Mouse (Mus musculus) thymus, adult 2 months (tissue): ENCODE measurements around the gene 7530416G11Rik.

Experiments
- CTCF ChIP-seq: fragments of 200-500 bp; IDR thresholded peaks from 2 replicates; pipeline ENCODE4 v1.5.1; 2012; ENCODE audit warnings: mild to moderate bottlenecking, control low read depth, low read length, moderate library complexity, borderline replicate concordance; ENCODE audit not compliant: control insufficient read depth, poor library complexity, insufficient read depth; ENCODE audit errors: extremely low read depth
- POLR2A ChIP-seq: fragments of 200-500 bp; IDR thresholded peaks from 2 replicates; pipeline ENCODE4 v1.6.1; 2012; ENCODE audit warnings: mild to moderate bottlenecking, low read length, control low read depth, moderate library complexity; ENCODE audit not compliant: control insufficient read depth, poor library complexity, insufficient read depth; ENCODE audit errors: extremely low read depth

DNA sequence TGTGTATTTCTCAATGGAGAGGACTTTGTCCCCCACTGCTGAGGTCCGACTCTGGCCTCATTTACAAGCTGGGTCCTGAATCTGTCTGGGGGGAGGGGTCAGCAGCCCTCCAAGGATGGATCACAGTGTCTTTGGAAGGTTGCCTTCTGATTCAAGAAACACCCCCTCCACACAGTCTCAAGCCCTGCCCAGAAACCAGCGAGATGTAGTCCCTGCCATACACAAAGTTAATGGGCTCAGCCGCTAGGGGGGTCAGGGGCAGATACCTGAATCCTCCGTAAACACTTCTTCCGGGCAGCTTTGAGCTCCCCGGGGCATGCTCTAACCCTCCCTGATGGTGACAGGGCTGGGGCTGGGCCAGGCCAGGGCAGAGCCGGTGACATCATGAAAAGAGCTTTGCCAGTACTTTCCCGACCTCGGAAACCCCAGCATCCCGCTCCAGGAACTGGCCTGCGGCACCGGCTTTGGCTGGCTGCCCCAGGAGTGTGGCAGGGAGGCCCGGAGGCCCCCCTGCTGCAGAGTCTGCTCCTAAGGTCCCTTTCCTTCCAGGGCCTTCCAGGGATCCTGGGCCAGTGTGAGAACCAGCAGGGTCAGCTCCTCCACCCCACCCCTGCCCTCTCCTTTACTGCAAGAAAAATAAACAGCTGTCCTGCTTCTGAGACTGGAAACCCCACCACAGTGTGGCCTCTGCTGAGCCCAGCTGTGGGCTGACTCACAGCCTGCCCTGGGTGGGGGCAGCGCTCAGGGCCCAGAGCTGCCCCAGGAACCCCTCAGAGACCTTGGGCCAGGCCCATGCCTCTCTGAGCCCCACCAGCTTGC lies 20.4 kb upstream of the 7530416G11Rik start:
- TF ChIP-seq POLR2A: no peak
- peak; percentile 12; the same call in 1 of the 2 replicates for TF ChIP-seq CTCF
